Mouse (Mus musculus): ENCODE measurements around the gene Sorbs1.

Gene Sorbs1

DNA sequence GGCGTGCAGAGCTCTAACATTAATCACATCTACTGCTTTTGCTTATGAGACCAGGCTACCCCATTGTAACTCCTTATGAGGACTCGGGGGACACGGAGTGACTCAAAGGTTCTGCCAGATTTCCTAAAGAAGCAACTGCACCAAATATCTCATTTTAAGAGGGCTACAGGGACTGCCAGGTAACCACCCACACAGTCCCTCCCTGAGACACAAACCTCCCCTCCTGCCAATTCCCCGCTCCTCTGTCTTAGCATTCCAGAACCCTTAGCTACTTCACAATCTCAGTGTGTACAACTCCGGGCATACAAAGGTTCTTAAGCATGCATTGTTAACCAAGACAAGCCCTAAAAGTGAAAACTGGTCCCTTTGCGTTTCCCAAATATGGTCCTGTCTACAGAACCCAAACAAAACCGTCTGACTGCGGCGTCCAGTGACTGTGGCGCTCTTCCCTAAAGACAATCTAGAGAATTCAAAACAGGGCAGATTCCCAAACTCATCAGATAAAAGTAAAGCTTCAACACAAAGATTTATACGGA is 104.0 kb downstream of the Sorbs1 start:
- no peak for DNase-seq (ENCODE audit: low read depth, low spot score)

- no peak for DNase-seq (ENCODE audit: low read depth, low spot score)
These were observed 106.4 kb downstream of the Sorbs1 start for GRCm38 (mm10) chr19:40407186-40407585.

DNA sequence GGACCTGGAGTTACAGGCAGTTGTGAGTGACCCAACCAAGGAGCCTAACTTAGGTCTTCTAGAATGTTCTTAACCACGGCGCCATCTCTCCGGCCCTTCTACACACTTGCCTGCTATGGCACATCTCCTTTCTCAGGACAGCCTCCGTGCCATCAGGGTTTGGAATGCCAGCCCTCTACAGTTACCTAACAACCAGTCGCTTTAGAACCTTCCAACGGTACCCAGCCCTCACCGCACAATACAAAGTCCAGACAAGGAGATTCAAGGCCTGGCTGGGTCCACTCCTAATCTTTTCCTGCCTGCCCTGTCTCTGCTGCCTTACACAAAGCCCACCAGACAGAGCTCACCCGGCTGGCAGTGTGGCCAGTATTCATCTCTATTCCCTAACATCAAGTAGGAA is 106.9 kb downstream of the Sorbs1 start:
- no peak for DNase-seq (ENCODE audit: low read depth, low spot score)

GRCm38 (mm10) chr19:40405808-40406207 is 107.8 kb downstream of the Sorbs1 start:
- no peak for DNase-seq (ENCODE audit: low read depth, low spot score)

- DNase-seq (ENCODE audit: low read depth, low spot score): no peak
These were observed 109.0 kb downstream of the Sorbs1 start for GRCm38 (mm10) chr19:40404582-40404981.

- DNase-seq (ENCODE audit: low read depth, low spot score): no peak
These were observed 109.6 kb downstream of the Sorbs1 start for GRCm38 (mm10) chr19:40403999-40404398.

- DNase-seq (ENCODE audit: low read depth, low spot score): no peak
These were observed 111.2 kb downstream of the Sorbs1 start for GRCm38 (mm10) chr19:40402155-40402963.

DNA sequence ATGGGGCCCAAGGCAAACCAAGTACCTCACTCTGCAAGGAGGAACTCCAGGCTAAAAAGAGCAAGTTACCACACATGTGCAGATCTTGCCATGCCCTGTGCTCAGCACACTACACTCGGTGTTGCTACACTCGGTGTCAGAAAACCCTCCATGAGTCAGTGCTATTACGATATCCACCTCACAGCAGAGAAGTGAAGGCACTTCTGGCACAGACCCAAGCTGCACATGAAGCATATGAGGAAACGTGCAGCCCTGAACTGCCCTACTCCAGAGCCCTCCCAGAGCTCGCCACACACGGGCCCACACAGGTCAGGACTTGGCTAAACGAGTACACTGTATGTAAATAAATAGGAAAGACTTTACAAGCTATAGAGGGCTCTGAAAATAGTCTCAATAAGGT is 112.4 kb downstream of the Sorbs1 start:
- DNase-seq (ENCODE audit: low read depth, low spot score): peak; percentile 66

DNA sequence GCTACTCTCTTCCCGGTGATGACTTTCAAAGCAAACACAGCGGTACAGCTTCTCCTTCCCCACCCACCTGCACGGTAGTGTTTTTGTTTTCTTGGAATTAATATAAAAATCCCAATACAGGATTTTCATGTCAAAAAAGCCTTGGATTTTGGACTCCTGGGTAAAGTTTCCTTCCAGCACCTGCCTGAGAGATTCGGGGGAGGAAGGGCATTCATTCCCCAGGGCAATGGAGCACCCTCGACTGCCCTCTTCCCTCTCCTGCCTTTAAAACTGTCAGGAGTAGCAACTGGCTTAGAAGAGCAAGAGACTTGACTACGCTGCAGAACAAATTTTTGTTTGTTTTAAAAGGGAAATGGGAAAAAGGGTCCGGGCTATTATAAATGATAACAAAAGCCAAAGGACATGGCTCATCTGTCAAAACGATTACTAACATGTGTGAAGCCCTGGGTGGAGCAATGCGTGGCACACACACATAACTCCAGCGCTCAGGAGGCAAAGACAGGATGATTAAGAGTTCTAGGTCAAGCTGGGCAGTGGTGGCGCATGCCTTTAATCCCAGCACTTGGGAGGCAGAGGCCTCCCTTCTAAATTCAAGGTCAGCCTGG is 113.1 kb downstream of the Sorbs1 start:
- DNase-seq (ENCODE audit: low read depth, low spot score): no peak

GRCm38 (mm10) chr19:40395757-40396661 is 117.6 kb downstream of the Sorbs1 start:
- DNase-seq (ENCODE audit: low read depth, low spot score): peak; percentile 84

- no peak for DNase-seq (ENCODE audit: low read depth, low spot score)
These were observed 118.3 kb downstream of the Sorbs1 start for GRCm38 (mm10) chr19:40395321-40395695.

DNA sequence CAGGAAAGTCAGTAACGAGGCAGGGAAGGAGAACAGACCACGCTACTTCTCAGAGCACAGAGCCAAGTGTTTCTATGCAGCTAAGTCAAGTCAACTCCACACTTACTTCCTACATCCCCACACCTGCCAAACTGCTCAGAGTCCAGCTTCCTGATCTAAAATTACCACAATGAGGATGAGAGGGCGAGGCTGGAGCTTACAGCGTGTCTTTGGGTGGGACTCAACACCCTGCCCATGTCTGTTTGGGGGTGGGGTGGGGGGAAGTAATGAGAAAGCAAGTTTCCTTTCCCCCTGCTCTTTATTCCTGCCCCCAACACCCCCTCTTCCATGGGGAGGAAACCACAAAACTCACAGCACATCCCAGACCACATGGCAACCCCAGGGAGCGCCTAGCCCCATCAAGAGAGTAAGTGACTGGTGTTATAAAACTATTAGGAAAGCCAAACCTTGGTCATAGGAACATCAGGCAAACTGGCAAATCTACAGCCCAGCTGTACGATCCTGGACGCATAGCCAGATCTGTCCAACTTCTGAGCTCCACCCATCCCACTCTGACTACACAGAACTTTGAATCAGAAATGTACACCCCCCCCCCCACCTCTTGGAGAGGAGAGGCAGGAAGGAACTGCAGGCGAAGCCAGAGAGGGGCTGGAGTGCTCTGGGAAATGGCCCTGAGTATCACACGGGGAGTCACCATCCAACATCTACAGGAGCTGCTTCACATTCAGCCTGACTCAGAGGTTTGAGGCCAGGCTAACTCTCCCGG is 118.8 kb downstream of the Sorbs1 start:
- peak; percentile 47 for DNase-seq (ENCODE audit: low read depth, low spot score)

DNA sequence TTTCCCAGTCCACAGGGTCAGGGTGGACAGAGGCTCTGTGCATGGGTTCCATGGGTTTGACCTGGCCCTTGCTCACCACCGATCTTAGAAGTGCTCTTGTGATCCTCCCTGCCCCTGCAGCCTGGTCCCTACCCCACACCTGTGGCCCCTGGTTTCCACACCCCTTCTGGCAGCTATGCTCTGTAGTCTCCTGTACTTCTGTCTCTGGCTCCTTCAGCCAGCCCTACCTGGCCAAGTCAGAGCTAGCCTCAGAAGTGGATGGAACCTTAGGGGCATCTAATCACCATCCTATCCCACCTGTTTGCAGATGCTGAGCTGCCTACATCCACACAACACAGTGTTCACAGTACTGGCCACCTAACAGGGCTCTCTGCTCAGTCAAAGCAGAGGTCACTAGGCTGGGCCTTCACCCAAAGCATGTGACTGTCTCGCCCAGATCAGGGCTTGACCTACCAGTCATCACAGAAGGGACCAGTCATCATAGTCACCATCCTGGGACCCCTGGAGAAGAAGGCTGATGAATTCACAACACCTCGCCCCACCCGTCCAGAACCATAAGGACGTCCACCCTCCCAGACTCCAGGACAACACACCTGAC is 120.7 kb downstream of the Sorbs1 start:
- no peak for DNase-seq (ENCODE audit: low read depth, low spot score)

GRCm38 (mm10) chr19:40391469-40391868 is 122.1 kb downstream of the Sorbs1 start:
- DNase-seq (ENCODE audit: low read depth, low spot score): peak; percentile 89

DNA sequence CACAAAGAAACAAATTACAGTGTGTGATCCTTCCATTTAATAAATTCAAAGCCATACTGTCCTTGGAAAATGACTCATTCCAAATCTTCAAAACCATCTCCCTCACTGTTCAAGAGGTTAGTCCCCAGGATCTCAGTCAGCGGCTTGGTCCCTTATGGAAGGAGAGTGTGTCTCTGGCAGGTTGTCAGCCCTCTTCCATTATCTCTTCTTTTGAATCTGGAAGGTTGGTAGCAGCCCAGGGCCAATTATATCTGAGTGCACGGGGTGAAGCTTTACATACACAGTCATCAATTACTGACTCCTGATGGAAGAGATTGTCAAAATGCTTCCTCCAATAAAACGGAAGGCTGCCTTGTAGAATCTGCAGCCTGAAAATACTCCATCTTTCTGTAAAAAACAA is 126.7 kb downstream of the Sorbs1 start:
- no peak for DNase-seq (ENCODE audit: low read depth, low spot score)

- DNase-seq (ENCODE audit: low read depth, low spot score): no peak
These were observed 128.2 kb downstream of the Sorbs1 start for GRCm38 (mm10) chr19:40385334-40385733.

DNA sequence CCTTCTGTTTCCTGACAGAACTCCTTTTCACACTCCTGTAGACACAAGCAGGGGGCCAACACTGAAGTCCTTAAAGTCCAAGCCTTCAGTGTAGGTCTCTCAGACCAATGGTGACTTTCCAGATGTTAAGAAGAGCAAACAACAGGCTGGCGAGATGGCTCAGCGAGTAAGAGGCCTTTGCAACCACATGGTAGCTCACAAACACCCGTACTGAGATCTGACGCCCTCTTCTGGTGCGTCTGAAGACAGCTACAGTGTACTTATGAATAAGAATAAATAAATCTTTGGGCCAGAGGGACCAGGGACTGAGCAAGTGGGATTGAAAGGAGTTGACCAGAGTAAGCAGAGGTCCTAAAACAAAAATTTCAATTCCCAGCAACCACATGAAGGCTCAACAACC is 129.6 kb downstream of the Sorbs1 start:
- peak; percentile 50 for DNase-seq (ENCODE audit: low read depth, low spot score)

GRCm38 (mm10) chr19:40380656-40381055 is 132.9 kb downstream of the Sorbs1 start:
- DNase-seq (ENCODE audit: low read depth, low spot score): no peak

GRCm38 (mm10) chr19:40380005-40380404 is 133.6 kb downstream of the Sorbs1 start:
- DNase-seq (ENCODE audit: low read depth, low spot score): no peak

DNA sequence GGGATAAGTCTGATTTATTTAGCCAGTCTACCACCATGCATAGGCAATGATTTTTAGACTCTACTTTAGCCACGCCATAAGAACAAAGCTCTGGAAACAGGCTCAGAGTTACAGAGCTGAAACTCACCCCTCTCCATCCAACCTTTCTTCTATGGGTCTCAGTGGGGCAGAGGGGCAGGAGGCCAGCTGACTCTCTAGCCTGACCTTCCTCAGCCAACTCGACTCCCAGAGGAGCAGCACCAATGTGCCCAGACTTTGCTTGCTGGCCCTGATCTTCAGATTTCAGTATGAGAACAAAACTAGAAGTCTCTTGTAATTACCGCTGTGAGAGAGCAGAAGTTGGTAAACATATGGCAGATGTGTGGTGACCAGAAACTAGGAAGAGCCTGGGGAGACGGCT is 134.5 kb downstream of the Sorbs1 start:
- DNase-seq (ENCODE audit: low read depth, low spot score): no peak

GRCm38 (mm10) chr19:40377632-40378031 is 135.9 kb downstream of the Sorbs1 start:
- DNase-seq (ENCODE audit: low read depth, low spot score): no peak
